Mouse (Mus musculus) lung, postnatal 14 days (tissue): Measurements from ENCODE around the gene Pnn.
"Not testable (repeated sequence)": the region's sequence is repeated elsewhere in the genome, so short reads cannot be mapped to it uniquely, and the experiment has no call there.

Source experiments
- DNase-seq: peaks from one replicate; pipeline ENCODE4 v3.0.0; 2021

Gene Pnn

DNA sequence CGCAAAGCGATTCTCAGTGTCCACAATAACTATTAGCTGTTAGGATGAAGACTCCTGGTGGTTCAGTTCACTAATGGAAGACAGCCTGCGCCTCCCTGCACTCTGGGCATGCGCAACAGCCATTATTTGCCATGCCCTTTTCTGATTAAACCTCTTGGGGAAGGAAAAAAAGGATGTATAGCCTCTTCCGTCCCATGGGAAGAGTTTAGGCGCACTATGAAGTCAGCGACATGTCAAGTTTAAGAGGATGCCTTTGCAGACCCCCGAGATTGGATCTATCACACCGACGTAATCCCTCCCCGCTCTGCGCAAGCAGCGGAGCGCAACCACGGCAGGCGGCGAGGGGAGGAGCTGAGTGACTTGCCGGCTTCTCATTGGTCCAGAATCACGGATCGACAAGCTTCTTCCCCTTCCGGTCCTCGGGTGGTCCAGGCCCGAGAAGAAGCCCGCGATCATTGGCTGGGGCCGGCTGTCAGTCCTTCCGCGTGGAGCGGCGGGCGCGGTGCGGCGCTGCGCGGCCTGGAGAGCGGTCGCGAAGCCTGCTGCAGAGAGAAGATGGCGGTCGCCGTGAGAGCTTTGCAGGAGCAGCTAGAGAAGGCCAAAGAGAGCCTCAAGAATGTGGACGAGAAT, at the start of gene Pnn:
Gene Pnn, plus strand, starts transcription at position 437 of the 630 bp plus-strand sequence.
- DNase-seq = peak; percentile 95

DNA sequence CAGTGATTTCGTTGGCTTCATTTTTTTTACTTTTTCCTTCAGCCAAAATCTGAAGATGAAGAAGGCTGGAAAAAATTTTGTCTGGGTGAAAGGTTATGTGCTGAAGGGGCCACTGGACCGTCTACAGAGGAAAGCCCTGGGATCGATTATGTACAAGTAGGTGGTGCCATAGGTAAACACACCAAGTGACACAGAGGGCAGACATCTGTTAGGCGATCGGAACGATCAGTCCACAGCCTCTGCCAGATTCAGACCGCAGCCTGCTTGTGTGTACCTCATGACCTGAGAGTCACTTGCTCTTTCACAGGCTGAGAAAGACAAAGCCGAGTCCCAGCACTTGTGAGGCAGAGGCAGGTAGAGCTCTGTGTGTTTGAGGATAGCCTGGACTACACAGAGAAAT, 48.7 kb upstream of the Pnn start:
- no peak for DNase-seq

DNA sequence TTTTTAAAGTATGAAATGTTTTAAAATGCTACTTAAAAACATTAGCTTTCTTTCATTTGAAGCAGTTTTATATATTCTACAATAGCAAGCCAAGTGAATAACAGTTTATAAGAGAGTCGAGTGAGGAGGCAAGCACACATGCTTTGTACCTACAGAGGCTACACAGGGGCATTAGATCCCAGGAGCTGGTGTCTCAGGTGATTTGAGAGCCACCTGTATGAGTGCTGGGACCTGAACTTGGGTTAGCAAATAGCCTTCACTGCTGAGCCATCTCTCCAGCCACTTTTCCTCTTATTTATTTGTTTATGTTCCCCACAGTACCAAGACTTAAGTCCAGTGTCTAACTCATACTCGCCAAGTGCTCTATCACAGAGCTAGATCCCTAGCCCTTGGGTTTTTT, 46.8 kb upstream of the Pnn start:
- DNase-seq = no peak

DNA sequence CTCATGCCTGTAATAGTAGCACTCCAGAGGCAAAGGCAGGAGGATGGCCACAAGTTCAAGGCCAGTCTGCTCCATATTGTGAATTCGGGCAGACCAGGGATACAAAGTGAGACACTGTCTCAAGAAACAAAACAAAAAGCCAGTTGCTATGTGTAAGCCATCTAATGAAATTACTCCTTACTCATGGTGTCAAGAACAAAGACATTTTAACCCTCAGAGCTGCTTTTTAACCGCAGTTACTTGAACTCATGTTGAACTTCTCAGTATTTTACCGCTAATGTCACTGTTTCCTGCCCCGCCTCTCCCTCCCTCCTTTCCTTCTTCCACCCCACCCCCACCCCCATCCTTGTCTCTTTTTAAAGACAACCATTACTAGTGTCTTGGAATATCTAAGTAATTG, 45.4 kb upstream of the Pnn start:
- DNase-seq = no peak

DNA sequence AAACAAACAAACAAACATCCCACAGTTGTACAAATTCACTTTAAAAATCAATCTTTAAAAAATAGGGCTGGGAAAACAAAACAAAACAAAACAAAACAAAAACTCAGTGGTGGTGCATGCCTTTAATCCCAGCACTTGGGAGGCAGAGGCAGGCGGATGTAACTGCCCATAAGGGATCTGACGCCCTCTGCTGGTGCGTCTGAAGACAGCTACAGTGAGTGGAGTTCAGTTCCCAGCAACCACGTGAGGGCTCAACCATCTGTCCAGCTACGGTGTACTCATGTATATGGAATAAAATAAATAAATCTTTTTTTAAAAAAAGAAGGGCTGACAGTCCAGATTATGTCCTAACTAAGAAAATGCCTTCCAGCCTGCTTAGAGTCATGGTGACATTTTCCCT, 34.6 kb upstream of the Pnn start:
- DNase-seq = no peak

DNA sequence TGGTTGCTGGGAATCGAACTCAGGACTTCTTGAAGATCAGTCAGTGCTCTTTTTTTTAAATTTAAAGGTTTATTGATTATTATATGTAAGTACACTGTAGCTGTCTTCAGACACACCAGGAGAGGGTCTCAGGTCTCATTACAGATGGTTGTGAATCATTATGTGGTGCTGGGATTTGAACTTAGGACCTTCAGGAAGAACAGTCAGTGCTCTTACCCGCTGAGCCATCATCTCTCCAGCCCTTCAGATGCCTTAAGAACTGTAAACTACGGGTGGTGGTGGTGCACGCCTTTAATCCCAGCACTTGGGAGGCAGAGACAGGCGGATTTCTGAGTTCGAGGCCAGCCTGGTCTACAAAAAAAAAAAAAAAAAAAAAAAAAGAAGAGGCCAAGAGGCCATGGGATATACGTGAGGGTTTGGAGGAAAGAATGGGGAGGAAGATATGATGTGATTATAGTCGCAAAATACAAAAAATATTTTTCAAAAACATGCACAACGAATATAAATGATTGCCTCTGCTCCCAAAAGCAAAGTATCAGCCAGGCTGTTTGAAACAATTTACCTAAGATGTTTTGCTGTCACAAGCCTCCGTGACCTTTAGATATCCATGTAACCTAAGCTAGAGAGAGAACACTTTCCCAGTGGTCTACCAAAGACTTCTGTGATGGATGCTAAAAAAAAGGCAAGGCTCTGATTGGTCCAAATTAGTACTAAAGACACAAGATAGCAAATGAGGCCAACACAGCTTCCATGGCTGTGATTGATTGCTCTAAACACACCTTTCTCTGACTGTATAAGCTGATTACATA, 27.3 kb upstream of the Pnn start:
- no peak for DNase-seq

DNA sequence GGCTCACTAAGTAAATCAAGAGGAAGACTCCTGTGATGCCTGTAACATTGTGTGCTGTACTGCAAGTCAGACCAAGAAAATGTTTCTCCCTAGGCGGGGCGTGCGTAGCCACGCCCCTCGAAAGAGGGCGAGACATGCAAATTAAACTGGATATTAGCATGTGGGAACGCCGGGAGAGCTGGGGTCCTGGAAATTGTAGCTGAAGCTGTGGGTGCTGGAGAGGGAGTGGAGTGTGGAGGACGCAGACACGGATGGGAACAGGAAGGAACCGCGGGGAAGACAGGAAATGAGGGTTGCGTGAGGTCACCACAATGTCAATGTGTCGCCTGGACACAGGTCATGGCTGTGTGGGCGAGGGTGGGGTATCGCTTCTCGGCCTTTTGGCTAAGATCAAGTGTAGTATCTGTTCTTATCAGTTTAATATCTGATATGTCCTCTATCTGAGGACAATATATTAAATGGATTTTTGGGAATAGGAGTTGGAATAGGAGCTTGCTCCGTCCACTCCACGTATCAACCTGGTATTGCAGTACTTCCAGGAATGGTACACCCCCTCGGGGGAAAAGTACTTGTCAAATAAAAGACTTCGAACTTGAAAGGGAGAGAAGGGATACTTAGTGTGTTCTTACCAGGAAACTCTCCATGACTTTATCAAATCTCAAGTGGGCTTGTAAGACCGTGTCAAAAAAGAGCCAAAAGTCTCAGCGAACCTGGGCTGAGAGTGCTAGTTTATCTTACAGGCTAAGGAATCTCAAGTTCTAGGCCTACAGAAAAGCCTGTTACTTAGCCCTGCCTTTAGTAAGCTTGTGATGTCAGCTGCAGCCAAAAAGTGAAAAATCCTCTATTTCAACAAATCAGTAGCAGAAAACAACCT, 26.5 kb upstream of the Pnn start:
- peak; percentile 37 for DNase-seq

DNA sequence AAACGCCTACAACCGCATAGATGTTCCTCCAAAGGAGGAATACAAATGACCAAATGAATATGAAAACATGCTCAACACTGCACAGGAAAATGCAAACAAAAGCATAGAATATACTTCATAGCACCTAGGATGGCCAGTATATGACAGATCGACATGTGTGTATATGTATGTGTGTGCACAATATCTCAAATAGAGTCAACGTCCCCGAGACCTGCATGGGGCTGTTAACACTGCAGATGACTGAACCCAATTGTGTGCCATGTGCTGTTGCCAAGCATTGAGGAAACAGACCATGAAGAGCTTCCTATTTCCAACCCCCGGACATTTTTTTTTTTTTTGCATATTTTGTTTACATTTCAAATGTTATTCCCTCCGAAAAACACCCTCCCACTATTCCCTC, 25.8 kb upstream of the Pnn start:
- no peak for DNase-seq

DNA sequence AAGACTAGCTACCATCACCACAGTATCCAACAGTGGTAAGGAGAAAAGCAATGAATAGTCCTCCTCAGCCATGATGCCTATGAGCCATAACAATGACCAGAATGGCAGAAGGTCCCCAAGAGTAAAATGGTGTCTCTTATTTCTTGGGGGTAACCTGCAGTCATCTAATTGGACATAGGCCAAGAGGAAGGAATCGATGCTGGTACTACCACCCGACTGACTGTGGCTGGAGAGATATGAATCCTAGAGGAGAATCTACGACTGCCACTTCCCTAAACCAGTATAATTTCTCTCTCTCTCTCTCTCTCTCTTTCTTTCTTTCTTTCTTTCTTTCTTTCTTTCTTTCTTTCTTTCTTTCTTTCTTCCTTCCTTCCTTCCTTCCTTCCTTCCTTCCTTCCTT, 14.2 kb upstream of the Pnn start:
- DNase-seq = no peak

DNA sequence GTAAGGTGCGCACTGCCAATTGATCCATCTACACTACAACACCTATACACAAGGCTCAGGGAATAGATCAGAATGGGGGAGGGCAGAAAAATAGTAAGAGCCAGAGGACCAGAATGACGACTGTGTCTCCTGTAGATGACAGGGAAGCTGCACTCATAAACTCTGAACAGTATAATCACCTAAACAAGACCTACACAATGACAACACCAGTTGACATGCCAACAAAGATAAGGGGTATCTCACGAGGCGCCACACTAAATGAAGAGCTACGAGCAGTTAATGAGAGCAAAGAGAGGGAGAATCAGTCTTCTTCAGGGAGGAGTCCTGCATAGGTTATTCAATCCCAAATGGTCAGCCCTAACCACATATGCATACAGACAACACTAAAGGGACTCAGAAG, 13.5 kb upstream of the Pnn start:
- no peak for DNase-seq

DNA sequence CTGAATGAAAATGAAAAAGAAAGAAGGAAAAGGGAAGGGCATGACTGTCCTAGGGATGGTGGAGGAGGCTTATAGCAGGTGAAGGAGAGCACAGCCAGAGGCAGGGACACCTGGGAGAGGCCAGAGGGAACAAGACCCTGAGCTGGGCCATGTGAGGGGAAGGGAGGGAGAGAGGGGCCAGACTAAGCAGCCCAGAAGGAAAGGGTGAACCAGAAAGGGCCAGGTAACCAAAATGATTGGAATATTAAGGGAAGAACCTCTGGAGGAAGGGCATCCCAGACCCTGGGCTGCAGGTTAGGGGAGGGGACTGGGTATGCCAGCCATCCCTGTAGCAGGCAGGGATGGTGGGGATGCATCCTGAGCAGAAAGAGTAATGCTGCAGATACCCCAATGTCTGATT, 12.7 kb upstream of the Pnn start:
- DNase-seq = no peak

DNA sequence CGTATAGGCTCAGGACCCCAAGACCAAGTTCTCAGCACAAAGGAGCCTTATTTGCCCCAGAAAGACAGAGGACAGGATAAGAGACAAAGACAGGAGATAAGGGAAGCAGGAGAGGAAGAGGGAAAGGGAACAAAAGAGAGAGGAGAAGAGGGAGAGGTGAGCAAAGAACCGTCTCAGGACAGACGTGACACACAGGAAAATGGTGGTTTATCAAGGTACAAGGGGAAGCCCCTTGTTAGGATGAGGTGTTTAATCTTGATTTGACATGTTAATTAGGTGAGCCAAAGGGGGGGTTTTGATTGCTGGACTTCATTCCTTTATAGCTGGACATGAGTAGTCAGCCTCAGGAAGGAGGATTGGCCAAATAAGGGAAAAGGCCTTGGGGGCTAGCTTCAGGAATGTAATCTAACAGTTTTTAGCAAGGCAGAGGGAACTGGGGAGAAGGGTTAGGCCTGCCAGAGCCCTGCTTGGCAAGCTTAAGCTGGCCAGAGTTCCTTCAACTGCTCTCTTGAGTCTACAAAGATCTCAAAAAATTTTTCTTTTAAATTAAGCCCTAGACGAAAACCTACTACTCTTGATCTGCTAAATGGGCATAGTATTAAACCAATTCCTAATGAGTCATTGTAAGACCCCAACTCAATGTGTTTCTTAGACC, 11.4 kb upstream of the Pnn start:
- no peak for DNase-seq

DNA sequence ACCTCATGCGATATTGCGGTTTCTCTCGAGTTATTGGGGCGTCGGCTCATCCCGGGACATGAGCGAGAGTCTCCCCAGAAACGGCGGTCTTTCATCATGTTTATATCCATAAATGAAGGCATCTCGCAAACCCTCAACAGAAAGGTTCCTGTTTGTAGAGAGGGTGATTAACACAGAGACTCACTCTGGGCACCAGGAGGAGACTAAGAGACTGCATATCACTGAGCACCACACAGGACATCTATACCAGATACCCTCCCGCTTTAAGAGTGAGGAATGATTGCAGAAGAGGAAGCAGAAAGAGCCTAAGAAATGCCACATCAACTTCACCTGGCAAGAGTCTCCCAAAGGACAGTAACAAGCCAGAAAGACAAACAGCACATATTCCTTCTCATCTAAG, 10.5 kb upstream of the Pnn start:
- no peak for DNase-seq

DNA sequence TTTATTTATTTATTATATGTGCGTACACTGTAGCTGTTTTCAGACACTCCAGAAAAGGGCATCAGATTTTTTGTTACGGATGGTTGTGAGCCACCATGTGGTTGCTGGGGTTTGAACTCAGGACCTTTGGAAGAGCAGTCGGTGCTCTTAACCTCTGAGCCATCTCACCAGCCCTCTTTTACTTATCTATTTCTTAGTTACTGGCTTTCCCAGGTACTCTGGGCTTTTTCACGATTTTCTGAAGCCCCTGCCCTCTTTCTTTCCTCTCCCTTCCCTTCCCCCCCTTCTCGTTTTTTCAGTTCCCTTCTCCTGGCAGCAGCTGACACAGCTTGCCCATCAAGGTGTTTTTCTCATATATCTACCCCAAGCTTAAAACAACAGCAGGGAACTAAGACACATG, 8.4 kb upstream of the Pnn start:
- DNase-seq = not testable (repeated sequence)

DNA sequence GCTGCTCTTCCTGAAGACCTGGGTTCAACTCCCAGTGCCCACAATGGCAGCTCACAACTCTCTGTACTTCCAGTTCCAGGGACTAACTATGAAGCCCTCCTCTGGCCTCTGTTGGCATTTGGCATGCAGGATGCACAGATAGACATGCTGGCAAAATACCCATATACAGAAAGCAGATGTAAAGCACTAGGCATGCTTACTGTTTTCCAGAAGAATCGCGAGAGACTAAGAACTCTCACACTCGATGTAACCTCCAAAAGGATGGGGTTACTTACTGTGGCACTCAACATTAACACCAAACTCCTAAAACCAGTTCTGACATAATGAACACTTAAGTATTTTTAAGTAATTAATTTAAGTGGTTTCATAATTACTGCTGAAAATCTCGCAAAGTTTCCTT, 6.4 kb upstream of the Pnn start:
- no peak for DNase-seq

DNA sequence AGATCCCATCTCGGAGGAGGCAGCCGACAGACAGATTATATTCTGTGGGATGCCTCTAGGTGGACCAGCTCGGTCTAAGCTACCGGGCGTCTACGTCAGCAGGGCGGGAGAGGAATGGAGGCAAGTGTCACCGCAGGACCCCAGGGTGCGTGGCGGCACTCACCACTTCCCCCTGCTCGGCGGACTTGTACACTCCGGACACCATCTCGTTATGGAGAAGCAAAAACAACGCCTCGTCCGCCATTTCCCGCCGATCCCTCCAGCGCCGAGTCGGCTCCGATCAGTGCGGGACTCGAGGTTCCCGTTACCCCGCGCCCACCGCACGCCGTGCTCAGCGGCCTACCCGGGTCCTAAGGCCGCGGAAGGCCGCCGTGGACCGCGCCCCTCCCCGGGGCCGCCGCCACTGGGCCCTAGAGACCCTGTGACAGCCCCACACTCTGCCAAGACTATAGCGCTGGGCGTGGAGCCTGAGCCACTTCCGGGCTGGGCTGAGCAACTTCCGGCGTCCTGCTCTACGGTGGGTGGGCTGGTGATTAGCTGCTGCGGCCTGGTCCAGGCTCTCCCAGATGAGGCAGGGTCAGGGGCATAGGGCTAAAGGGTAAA, 5.6 kb upstream of the Pnn start, which contains the start of gene Trappc6b:
Gene Trappc6b, minus strand, starts transcription at position 480 of the 603 bp plus-strand sequence.
- DNase-seq = peak; percentile 82

DNA sequence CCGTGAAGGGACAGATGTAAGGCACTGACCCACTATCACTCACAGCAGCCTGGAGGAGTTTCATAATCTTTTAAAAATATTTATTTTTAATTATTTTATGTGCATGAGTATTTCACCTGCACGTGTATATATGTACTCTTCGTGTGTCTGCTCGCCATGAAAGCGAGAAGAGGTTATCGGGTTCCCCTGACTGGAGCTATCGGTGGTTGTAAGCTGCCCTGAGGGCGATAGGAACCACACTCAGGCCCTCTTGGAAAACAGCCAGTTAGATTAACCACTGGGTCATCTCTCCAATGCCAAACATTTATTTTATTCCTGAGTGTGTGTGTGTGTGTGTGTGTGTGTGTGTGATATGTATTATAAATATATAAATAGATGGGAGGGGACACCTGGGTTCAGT, 1.8 kb upstream of the Pnn start:
- no peak for DNase-seq

DNA sequence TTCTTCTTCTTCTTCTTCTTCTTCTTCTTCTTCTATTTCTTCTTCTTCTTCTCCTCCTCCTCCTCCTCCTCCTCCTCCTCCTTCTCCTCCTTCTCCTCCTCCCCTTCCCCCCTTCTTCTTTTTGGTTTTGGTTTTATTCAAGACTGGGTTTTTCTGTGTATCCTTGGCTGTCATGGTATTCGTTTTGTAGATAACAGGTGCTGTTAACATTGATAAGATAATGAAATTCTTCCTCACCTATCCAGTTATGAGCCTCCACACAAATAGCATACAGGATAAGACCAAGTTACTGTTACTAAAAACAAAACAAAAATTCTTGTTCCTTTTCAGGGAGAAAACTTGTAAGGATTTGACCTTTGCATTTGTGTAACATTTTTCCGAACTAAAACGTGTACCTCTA, 908 bp upstream of the Pnn start:
- no peak for DNase-seq

DNA sequence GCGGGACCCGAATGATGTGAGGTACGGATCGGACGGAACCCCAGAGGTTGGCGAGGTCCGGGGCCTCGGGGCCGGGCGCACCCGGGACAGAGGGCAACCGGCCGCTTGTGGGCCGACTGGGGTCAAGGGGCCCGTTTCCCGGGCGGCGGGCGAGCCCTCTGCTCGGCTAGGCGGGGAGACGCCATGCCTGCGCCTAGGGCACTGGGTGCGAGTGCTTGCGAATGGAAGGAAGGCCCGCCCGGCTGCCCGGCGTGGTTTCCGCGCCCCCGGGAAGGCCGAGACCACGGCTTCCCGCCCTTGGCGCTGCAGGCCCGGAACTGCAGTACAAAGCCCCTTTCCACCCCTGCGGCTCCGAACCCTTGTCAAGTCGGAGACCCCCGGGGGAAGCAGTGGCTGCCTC, 411 bp downstream of the Pnn start:
- DNase-seq = peak; percentile 32

DNA sequence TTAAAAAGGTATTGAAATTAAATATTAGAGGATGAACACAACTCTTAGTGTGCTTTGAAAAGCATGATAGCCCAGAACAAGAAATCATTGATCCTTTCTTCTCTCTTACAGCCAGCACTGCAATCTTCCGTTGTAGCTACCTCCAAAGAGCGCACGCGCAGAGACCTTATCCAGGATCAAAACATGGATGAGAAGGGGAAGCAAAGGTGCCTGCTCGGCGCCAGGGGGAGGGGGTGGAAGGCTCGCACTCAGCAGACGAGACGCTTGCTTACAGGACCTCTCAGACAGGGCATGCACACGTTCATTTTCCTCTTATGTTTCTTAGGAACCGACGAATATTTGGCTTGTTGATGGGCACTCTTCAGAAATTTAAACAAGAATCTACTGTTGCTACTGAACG, 2.1 kb downstream of the Pnn start:
- no peak for DNase-seq

DNA sequence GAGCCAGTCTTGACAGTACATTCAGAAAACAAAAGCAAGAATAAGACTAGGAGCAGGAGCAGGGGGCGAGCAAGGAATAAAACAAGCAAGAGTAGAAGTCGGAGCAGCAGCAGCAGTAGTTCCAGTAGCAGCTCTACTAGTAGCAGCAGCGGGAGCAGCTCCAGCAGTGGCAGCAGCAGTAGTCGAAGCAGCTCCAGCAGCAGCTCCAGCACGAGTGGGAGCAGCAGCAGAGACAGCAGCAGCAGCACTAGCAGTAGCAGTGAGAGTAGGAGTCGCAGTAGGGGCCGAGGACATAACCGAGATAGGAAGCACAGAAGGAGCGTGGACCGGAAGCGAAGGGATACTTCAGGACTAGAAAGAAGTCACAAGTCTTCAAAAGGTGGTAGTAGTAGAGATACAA, 5.6 kb downstream of the Pnn start:
- no peak for DNase-seq

DNA sequence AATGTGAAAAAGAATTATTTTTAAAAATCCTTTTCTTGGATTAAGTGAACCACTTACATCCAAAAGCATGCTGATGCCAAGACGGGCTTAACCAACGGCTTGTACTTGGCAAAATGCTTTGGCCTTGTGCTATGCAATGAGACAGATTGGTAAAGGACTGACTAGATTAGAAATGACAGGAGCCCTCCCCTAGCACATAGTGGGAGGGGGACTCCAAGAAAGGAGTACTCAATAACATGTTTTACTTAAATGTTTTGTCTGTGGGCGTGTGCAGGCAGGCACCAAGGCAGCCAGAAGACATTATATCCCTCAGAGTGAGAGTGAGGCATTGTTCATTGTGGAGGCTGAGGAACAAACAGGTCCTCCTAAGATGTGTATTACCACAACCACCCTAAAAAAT, 7.4 kb downstream of the Pnn start:
- DNase-seq = no peak

DNA sequence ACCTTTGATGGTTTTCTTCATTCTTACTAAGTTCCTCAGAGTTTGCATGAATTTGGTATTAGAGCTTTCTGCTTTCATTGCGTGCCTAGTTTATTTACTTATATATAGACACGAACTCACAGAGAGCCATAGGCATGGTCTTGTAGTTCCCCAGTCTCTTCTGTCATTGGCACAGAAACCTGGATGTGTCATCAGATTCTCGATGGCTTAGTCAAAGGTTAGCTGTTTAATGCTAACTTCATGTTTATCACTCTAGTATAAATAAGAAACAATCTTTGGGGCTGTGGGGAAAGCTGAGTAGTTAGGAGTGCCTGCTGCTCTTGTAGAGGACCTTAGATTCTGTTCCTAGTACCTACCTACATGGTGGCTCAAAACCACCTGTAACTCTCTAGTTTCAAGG, 10.3 kb downstream of the Pnn start:
- no peak for DNase-seq
